Mouse (Mus musculus): Measurements from ENCODE around the gene Astn2.

Astn2 gene

DNA sequence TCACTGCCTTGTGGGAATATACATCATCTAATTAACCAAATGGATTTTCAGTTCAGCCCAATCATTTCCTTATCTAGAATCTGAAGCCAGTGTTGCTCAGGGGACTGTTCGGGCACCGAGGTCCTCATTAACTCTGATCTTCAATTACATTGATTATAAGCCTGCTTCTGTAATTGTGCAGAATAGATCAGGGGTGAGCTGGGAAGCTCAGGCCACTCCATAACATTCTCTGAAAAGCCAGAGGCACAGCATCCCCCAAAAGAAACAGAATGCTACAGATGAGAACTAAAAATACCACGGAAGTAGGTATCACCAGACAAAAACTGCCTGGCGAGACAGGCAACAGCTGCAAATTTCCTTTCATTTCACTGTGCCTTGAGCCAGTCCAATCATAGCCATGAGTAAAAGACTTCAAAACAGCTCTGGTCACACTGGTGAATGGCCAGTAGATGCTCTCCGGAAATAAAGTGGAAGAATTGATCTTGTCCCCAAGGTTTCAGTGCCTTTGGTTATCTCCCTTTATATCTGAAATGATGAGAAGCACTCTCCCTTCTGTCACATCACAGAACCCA lies 445.1 kb downstream of the Astn2 start:
- DNase-seq, result no peak

DNA sequence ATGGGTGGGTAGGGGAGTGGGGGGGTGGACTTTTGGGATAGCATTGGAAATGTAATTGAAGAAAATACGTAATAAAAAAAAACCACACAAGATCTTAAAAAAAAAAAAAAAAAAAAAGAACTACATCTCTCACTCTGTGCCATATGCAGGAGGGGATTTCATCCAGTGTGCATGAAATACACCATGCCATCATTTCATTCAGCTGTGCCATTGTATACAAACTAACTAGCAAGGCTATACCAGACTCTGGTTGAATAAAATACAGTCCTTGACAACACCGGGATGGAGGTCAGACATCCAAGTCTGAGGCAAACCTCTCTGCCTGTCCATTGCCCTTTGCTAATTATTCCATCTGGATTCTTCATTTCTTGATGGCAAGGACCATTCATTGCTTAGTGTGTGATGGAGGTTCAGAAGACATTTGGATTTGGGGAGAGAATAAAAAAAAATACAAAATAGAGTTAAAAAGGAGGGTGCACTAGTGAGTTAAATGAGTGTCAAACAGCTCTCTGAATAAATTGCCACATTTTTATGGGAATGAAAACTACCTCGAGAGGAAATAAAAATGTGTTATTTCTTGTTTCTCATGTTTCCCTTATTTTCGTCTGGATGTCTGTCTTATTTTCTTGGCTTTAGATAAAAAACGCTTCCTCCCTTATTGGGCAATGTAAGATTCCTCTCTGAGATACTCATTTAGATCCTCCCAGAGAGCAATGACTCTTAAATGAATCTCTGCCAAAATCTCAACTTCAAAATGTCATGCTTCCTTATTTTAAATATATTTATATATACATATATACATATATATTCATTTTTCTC lies 445.8 kb downstream of the Astn2 start:
- DNase-seq, result no peak

DNA sequence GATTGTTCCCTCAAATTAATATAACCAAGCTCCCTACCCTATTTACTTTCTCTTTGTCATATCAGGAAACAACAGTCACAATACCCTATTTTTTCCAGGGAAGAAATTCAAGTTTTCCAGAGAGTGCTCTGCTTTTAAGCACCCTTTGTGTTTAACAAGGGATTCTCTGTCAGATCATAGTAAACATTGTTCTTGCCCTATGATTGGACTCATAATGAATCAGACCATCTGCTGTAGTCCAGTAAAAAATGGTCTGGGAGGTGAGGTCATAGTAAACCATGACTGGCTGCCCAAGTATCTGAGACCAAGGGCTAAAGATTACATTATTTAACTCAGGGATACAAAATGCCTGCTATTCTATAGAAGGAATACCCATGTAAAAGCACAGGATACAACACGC lies 452.5 kb downstream of the Astn2 start:
- DNase-seq, result no peak

DNA sequence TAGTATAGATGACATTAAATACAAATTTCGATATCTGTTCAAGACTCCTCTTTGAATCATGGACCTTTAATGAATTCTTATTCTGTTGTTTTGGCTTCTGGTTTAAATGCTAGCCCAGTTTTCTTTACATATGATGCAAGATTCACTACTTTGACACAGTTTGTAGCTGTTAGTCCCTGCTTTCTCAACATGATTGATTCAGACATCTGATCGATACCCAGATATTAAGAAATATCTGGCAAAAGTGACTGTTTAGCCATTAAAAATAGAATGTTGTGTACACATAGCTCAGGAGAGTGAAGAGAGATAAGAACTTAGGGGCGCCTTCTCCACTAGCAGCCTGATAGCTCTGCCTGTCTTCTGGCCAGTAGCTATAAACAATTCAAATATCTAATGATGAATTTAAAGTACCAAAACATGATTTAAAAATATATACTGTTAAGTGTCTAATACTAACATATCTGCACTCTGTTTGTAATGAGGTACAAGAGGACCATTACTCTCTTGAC lies 457.2 kb downstream of the Astn2 start:
- DNase-seq, result no peak

DNA sequence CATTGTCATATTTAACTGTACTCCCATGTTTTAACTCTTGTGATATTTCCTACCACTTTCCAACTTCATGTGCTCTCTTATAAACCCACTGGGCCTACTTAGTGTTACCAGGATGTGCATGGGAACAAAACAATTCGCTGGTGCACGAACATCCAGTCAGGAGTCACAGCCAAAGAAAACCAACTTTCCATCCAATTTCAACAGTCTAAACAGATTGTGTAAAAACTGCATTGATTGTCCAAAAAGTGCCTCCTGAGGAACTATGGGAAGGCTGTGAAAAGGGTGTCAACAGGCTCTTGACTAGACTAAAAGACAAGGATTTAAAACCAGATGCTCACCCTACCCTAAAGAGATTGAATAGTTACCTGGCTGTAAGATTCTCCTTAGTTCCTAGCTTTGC lies 458.4 kb downstream of the Astn2 start:
- DNase-seq, result no peak

- no peak for DNase-seq
Measured at GRCm38 (mm10) chr4:65930901-65931300, 473.5 kb downstream of the Astn2 start.

DNA sequence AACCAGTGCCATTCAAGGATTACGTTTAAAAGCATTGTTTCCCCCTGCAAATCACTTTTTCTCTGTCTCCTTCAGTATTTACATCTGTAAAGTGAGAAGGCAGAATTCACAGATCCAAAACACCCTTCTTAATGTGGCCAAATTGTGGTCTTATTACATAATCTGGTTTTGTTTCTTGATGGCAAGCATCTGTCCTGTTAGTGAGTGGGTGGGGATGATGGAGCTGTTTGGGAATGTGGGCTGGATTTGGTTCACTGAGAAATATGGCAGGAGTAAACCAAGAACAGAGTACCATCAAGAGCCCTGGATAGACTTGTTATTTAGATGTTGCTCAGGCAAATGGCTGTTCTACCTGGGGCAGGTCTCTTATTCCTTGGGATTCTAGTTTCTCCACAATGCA lies 484.1 kb downstream of the Astn2 start:
- no peak for DNase-seq

GRCm38 (mm10) chr4:65916027-65917008 lies 488.1 kb downstream of the Astn2 start:
- no peak for DNase-seq

DNA sequence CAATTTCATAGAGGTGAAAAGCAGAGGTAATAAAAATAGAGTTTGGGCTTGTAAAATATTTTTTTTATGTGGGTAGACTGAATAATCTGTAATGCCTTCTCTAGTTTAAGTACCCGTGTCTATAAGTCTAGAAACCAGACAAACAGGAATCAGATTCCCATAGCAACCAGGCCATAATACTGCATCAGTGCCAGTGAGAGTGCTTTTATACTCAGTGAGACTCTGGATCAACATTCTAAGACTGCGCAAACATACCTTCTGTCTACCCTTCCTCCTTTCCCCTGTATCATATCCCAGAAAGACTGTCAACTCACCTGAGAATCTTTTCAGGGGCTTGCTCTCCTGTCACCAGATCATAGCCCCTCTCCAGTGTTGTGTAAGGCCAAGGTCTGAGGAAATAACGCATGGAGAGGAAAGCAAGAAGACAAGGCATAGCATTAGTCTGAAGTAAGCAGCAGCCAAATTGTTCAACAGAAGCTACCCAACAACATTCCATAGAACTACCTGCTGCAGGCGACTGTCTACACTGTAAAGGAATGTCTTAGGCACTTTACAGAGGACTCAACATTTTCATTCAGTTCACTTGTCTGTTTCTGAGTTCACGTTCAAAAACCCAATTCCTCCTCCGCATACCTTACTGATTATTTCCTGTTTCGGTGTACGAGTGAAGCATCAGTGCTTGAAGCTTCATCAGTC lies 492.0 kb downstream of the Astn2 start:
- no peak for DNase-seq

DNA sequence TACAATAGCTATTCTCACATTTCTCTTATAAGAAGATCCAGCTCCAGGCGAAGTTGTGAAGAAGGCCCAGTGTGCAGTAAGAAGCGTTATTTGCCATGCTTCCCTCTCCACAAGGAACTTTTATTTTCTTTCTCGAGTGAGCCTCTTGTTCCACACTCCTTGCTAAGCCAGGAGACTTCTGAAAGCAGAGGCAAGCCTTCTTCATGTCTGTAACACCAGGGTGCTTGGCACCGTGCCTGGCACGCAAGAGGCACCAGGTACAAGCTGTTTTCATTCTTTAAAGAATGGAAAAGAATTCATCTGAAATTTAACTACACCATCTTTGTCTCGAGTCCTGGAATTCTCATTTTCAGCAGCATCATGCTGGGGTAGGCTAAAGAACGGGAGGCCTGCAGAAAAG lies 496.8 kb downstream of the Astn2 start:
- DNase-seq, result no peak

DNA sequence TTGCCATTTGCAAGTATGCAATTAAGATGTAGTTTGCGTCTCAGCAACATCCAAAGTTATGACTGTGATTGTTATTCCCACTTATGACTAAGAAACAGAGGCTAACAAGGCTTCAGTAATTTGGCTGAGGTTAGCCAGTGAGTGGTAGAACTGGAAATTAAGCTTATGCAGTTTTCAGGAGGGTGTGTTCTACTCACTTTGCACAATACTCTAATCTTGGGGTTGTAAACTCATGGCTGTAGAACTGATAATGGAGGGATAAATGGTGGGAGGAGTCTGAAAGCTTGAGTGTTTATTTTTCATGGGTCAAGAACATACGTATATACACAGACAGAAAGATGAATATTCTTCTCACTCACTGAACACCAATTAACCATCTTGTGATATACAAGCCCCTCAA lies 499.4 kb downstream of the Astn2 start:
- no peak for DNase-seq

DNA sequence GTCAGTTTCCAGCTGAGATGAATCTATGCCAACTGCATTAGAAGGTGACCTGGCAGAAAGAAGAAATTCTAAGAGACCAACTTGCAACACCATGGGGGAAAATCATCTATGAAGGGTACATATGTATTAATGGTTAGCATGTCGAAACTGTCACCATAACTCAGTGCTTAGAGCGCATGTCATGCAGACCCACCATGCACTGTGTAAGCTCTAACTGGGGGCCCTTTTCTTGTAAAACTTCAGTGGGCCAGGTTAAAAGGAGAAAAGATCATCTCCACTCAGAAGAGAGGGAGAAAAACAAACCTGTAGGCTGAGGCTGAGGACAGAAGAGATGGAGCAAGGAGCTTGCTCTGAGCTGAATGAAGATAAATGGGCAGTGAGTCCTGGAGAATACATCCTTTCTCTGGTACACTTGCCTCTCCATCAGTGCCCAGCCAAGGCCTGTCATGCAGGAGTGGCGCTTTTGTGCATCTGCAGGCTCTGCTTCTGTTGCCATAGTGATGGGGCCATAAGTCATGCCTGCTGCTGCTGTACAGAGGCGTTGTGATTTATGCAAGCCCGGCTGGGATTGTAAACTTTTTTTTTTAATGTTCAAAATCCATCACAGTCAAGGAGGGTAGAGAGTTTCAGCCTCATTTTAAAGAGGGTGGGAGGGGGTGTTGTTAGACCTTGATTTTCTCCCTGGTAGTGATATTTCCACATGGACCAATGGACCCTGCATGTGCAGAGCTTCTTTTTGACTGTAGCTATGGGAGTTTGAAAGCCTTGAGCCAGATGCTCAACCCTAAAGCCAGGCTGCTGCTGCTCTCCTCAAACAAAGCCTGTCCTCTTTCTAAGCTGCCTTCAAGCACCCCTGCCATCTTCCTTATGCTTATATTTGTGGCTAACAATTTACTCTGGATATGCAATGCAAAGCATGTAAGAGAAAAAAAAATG lies 508.1 kb downstream of the Astn2 start:
- no peak for DNase-seq

GRCm38 (mm10) chr4:65888332-65888993 lies 515.9 kb downstream of the Astn2 start:
- DNase-seq, result no peak

DNA sequence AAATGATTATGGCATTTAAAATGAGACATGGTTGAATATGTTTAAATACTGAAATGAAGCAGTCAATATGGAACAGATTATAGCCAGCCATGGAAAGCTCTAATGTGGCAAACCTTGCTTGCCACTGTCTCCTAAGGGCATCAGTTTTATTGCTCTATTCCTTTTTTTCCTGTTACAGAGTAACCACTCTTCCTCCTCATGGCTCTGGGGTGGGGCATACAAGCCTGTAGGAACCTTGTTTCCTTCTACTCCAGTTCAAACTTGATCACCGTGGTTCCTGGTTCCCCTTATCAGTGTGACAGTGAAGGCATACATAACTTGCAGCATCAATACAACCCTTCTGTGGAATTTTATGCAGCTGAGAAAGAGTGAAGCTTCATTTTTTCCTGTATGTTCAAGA lies 517.5 kb downstream of the Astn2 start:
- DNase-seq, result no peak

DNA sequence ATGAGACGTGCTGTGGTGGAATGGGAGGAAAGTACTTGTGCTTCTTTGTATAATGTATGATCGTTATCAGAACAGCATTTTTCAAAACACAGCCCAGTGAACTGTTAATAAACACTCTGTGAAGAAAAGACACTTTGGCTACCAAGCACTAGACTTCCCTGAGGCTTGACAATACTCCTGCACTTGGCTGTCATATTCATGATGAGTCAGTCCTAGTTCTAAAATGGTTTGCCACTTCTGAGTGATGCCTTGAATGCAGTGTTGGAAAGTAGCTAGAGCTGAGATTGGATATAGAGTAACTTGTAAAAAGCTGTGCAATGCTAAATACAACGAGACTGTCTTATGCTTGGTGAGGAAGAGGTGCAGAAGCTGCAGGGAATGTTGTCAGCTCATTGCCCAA lies 518.5 kb downstream of the Astn2 start:
- no peak for DNase-seq

DNA sequence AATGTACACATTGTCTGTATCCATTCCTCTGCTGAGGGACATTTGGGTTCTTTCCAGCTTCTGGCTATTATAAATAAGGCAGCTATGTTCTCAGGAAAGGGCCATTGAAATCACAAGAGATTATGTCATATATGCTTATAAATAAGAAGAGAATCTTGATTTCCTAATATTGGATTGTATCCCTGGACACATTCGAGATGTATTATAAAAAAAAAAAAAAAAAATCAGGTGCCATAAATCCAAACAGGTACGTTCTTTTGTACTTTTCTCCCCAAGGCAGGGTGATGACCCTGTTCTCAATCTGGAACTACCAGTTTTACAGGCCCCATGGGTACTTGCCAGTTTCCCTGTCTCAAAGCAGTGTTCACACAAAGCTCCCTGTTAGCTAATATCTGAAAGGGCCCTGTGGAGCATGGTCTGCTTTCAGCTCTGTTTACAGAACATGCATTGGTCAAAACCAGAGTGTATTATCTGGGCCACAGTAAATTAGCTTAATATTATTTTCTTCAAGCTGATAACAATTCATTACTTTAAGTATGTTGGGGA lies 530.1 kb downstream of the Astn2 start:
- no peak for DNase-seq

DNA sequence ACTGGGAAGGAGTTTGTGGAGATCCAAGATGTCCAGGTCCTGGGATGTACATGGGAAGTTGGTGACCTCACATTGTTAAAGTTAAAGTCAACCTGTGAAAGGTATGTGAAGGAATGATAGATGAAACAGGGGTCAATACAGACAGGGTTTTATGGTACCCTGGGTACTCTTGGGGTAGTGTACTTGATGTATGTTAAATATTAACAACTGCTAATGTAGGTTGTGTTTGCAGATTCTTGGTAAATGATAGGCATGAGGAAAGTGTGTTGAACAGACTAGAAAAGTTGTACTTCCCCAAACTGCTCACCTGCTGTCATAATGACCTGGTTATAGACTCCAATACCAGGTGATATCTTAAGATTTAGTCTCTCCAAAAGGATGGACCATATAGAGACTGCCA lies 539.9 kb downstream of the Astn2 start:
- DNase-seq, result no peak

- DNase-seq, result no peak
Measured at GRCm38 (mm10) chr4:65843191-65843590, 561.2 kb downstream of the Astn2 start.

DNA sequence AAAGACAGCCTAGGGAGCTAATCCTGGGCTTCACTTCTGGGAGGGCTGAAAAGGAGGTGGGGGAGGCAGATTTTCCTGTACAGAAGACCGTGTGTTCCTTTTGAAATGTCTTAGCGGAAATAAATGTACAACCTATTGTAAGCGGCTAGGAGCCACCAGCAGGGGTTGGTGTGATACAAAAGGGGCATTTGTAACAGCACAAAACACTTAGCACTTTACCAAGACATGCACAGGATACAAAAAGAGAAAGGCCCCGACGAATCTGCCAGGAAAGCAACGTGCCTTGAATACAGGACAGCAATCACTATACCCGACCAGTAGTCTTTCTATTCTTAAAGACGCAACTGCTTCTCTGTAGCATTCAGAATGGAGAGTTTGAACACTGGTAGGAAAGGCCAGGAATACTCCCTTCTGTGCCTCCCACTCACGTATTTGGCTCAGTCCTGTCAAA lies 564.8 kb downstream of the Astn2 start:
- no peak for DNase-seq

GRCm38 (mm10) chr4:65838781-65839180 lies 565.6 kb downstream of the Astn2 start:
- DNase-seq, result no peak

- no peak for DNase-seq
Measured at GRCm38 (mm10) chr4:65832971-65833370, 571.4 kb downstream of the Astn2 start.

Measured in liver (tissue).